Mouse (Mus musculus): ENCODE results near the gene Gpc5.

Gene Gpc5

GRCm38 (mm10) chr14:115369611-115370167 is 277.7 kb downstream of the Gpc5 start:
- peak; percentile 74 for DNase-seq

GRCm38 (mm10) chr14:115371131-115371530 is 279.1 kb downstream of the Gpc5 start:
- no peak for DNase-seq

DNA sequence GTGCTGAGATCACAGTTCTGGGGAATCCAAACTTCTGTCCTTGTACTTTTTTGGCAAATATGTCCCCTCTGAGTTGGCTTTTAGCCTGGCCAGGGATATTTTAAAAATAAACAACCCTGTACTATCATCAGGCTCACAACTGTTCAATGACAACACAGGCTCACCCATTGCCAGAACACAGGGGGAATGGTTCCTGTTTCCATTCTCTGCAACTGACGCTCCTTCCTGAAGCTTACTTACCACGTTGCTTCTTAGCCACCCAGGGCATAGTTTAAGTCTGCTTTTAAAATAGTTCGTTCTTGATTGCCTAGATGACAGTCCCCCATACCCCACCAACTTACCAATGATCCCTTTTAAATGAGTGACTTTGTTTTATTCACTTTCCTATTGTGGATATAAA is 299.8 kb downstream of the Gpc5 start:
- DNase-seq = no peak

DNA sequence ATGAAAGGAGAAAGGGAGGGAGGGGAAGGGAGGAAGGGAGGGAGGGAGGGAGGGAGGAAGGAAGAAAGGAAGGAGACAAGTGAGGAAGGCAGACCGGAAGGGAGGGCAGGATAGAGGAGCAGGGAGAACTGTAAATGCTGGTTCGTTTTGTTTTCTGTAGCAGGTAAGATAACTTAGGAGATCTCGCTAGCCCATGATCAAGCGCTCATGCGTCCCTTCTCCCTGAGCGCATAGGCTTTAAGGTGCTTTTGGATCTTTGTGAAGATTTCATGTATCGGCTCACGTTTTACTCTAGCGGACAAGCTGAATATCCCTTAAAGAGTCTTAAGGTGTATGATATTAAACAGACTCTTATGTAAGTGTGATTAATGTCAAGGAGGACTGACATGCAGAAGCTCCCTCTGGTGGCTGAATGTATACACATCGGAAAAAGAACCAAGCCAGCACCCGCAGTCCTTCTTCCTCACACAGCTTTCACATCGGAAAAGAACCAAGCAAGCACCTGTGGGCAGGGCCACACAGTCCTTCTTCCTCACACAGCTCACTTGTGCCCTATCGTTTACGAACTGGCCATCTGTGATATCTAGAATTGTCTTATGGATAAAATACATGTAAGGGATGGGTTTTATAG is 301.0 kb downstream of the Gpc5 start:
- DNase-seq = no peak

DNA sequence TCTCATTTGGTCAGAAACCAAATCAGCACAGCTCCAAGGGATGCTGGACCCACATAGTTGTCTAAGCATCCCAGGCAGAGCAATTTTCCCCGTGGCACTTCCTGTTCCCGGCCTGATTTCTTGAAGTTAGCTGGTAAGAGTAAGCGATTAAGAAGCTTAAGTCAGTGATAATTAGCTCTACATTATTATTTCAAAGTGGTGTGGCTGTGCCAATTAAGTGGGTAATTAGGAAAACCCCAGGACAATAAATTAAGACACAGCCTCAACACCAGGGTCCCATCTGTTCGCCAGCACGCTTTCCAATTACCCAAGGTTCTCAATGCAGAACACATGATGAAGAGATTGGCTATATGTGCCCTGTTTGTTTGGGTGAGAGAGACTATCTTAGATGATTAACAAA is 314.6 kb downstream of the Gpc5 start:
- DNase-seq = no peak

- no peak for DNase-seq
Measured at GRCm38 (mm10) chr14:115407309-115407930, 315.4 kb downstream of the Gpc5 start.

- DNase-seq = no peak
Measured at GRCm38 (mm10) chr14:115410881-115411280, 318.9 kb downstream of the Gpc5 start.

GRCm38 (mm10) chr14:115411513-115412174 is 319.6 kb downstream of the Gpc5 start:
- DNase-seq = no peak

DNA sequence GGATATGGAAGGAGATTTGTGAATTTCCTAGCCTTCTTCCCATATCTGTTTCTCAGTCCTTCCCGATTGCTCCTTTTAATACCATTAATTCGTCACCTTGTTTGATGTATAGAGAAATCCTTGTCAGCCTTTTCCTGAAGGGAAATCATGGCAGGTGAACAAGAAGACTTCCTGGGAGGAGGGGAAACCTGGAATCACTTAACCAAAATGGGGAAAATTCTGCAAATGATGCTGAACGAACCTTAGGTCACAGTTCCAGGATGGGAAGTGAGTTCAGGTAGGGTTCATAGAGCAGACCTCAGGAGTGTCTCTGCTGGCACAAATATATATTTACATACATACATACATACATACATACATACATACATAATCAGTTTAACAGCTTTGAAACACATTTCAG is 320.8 kb downstream of the Gpc5 start:
- no peak for DNase-seq

DNA sequence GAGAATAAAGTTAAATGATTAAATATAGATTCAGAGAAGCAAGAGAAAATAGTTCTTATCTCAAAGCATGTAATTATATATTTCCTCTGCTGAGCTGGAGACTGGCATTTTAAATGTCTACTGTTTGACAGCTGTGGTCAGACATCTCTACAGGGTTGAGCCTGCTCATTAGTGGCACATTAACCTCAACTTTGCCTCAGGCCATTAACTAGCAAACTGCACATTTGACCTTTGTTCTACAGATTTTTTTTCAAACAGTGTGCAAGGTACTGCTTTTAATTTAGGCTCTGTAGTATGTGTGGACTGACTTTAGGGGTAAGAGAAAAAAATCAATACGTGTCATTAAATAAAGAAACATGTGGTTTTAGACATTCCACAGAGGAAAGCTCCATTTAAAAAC is 321.4 kb downstream of the Gpc5 start:
- no peak for DNase-seq

- DNase-seq = no peak
Measured at GRCm38 (mm10) chr14:115414545-115414944, 322.5 kb downstream of the Gpc5 start.

- DNase-seq = no peak
Measured at GRCm38 (mm10) chr14:115431967-115432366, 340.0 kb downstream of the Gpc5 start.

GRCm38 (mm10) chr14:115432368-115432767 is 340.4 kb downstream of the Gpc5 start:
- no peak for DNase-seq

DNA sequence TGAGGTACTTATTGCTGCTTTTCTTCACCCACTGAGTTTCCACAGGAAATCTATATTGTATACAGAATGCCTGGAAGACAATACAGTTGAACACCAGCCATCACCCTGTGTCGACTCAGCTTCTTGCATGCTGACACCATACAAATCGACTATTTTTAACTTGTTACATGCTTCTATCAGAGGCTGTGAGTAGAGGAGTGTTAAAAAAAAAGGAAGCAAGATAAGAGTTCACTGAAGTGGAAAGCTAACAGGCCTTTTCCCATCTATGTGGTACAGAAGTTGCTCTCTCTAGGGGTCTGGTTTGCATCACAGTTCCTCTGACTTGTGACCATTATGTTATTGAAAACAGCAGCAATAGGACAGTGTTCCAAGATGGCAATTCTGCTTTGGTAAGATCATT is 344.6 kb downstream of the Gpc5 start:
- DNase-seq = no peak

- no peak for DNase-seq
Measured at GRCm38 (mm10) chr14:115444789-115445770, 353.1 kb downstream of the Gpc5 start.

DNA sequence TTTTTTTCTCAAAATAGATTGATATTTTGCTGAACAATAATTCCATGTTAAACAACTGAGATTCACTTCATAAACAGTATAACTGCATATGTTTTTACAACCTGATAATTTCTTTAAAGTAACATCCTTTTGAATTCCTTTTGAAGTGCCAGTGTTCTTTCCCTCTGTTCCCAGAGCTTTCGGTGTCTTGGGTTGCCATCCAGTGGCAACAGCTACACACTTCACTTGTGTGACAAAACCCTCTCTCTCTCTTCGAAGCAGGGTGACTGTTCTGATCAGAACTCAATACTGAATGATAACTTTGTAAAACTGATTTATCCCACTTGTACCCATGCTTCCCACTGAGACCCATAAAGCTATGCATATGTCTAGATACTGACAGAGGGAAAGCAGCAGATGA is 358.9 kb downstream of the Gpc5 start:
- no peak for DNase-seq

- DNase-seq = no peak
Measured at GRCm38 (mm10) chr14:115467960-115468359, 375.9 kb downstream of the Gpc5 start.

GRCm38 (mm10) chr14:115475234-115475633 is 383.2 kb downstream of the Gpc5 start:
- DNase-seq = no peak

GRCm38 (mm10) chr14:115477360-115477759 is 385.3 kb downstream of the Gpc5 start:
- DNase-seq = no peak

DNA sequence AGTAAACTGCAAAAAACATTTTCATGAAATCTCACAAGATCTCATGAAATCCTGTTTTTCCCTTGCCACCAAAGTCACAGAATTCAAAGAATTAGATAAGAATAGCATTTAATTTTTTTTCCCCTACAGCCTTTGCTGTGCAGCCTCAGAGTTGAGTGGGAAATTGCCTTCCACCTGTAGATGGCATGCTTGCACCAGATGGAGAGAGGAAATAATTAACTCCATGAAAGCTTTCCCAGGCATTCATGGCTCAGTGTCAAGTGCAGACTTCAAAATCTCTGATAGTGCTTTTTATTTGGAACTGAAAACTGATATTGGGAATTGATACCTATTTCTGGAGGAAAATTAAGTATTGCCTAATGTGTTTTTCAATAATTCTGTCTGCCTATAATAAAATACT is 393.1 kb downstream of the Gpc5 start:
- DNase-seq = no peak

DNA sequence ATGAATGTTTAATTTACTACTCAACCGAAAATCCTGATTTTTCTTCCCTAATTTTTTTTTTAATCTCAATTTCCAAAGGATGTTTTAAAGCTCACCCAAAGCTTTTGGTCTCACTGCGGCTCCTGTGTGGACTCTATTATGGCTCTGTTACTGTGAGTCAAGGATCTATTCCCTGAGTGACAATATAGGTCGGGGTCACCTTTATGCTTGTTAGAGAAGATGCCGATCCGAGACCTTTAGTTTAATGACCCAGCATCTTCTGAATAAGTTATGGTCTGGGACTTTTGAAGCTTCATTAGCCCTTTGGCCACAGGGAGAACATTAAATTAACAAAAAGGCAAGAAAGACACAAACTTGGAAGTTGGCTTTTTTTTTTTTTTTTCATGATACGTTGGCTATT is 408.8 kb downstream of the Gpc5 start:
- DNase-seq = no peak

GRCm38 (mm10) chr14:115546516-115547282 is 454.7 kb downstream of the Gpc5 start:
- DNase-seq = no peak

Data from heart, adult 11 months (tissue).